Mouse (Mus musculus) neural tube, embryonic 10.5 days (tissue): ENCODE data around the gene Fscn3.

ENCODE experiments used
- DNase-seq: peaks from one replicate; pipeline ENCODE4 v3.0.0-alpha.2; 2017; ENCODE audit warnings: low spot score; ENCODE audit errors: extremely low spot score

Fscn3 gene

GRCm38 (mm10) chr6:28427096-28427839 is at the start of gene Fscn3:
Gene Fscn3 (plus strand): TSS chr6:28427789.
- DNase-seq = no peak

- no peak for DNase-seq
These were observed 45.6 kb upstream of the Fscn3 start for GRCm38 (mm10) chr6:28381983-28382382.

GRCm38 (mm10) chr6:28385169-28385568 is 42.4 kb upstream of the Fscn3 start:
- no peak for DNase-seq

- DNase-seq = no peak
These were observed 38.6 kb upstream of the Fscn3 start for GRCm38 (mm10) chr6:28389038-28389437.

GRCm38 (mm10) chr6:28396051-28396852 is 31.3 kb upstream of the Fscn3 start:
- peak; percentile 16 for DNase-seq

GRCm38 (mm10) chr6:28396853-28397457 is 30.6 kb upstream of the Fscn3 start:
- DNase-seq = peak; percentile 51

GRCm38 (mm10) chr6:28397681-28398203 is 29.8 kb upstream of the Fscn3 start, which contains the start of gene Zfp800:
Gene Zfp800 (minus strand): TSS chr6:28398005.
- peak; percentile 74 for DNase-seq

GRCm38 (mm10) chr6:28398726-28399125 is 28.9 kb upstream of the Fscn3 start:
- DNase-seq = no peak

- no peak for DNase-seq
These were observed 27.8 kb upstream of the Fscn3 start for GRCm38 (mm10) chr6:28399791-28400190.

- DNase-seq = no peak
These were observed 17.5 kb upstream of the Fscn3 start for GRCm38 (mm10) chr6:28410053-28410452.

GRCm38 (mm10) chr6:28411236-28411635 is 16.4 kb upstream of the Fscn3 start:
- DNase-seq = no peak

GRCm38 (mm10) chr6:28416981-28417380 is 10.6 kb upstream of the Fscn3 start:
- DNase-seq = no peak

GRCm38 (mm10) chr6:28418449-28418848 is 9.1 kb upstream of the Fscn3 start:
- no peak for DNase-seq

GRCm38 (mm10) chr6:28419673-28420072 is 7.9 kb upstream of the Fscn3 start:
- no peak for DNase-seq

GRCm38 (mm10) chr6:28420361-28420760 is 7.2 kb upstream of the Fscn3 start:
- no peak for DNase-seq

- no peak for DNase-seq
These were observed 6.7 kb upstream of the Fscn3 start for GRCm38 (mm10) chr6:28420865-28421264.

- peak; percentile 90 for DNase-seq
These were observed 6.1 kb upstream of the Fscn3 start for GRCm38 (mm10) chr6:28421469-28422000.

GRCm38 (mm10) chr6:28422651-28423290 is 4.8 kb upstream of the Fscn3 start:
- no peak for DNase-seq

- DNase-seq = peak; percentile 92
These were observed 4.3 kb upstream of the Fscn3 start, which contains the start of gene Arf5 for GRCm38 (mm10) chr6:28423313-28423712. Gene Arf5 (plus strand): TSS chr6:28423560.

GRCm38 (mm10) chr6:28423767-28424695 is 3.6 kb upstream of the Fscn3 start:
- DNase-seq = peak; percentile 57
